Mouse (Mus musculus) limb, embryonic 12.5 days (tissue): ENCODE measurements around the gene Faim. TPM values are rescaled to one million over a fixed set of nuclear protein-coding genes. Genes with fewer than 3 reads are reported as not detected.
A peak's percentile ranks its signal among the peaks of the same experiment; 100 is the strongest.

Experiments
- ATAC-seq: fragments of 200-750 bp; cut with Nextera tagmentation; 2 replicates; pipeline ENCODE4 v1.8.0; 2017; ENCODE audit warnings: low read depth, moderate TSS enrichment; ENCODE audit not compliant: insufficient number of reproducible peaks, insufficient read depth, low FRiP score, low TSS enrichment
- H3K27ac ChIP-seq: fragments of 300-500 bp; sonication (generic); 2 replicates; pipeline ENCODE4 v1.5.1; 2016; ENCODE audit warnings: mild to moderate bottlenecking, moderate library complexity
- H3K27me3 ChIP-seq: fragments of 300-500 bp; sonication (generic); 2 replicates; pipeline ENCODE4 v1.6.1; 2016; ENCODE audit warnings: mild to moderate bottlenecking, moderate library complexity
- H3K36me3 ChIP-seq: fragments of 300-500 bp; sonication (generic); 2 replicates; pipeline ENCODE4 v1.6.1; 2016; ENCODE audit warnings: mild to moderate bottlenecking, moderate library complexity
- H3K4me1 ChIP-seq: fragments of 300-500 bp; sonication (generic); replicated peaks from 2 replicates; pipeline ENCODE4 v1.6.1; 2016
- H3K4me2 ChIP-seq: fragments of 300-500 bp; sonication (generic); 2 replicates; pipeline ENCODE4 v1.6.1; 2016; ENCODE audit warnings: mild to moderate bottlenecking, moderate library complexity
- H3K4me3 ChIP-seq: fragments of 300-500 bp; sonication (generic); replicated peaks from 2 replicates; pipeline ENCODE4 v1.5.1; 2016; ENCODE audit warnings: mild to moderate bottlenecking
- H3K9ac ChIP-seq: fragments of 300-500 bp; sonication (generic); replicated peaks from 2 replicates; pipeline ENCODE4 v1.6.1; 2016; ENCODE audit warnings: mild to moderate bottlenecking, moderate library complexity
- H3K9me3 ChIP-seq: fragments of 300-500 bp; sonication (generic); 2 replicates; pipeline ENCODE4 v1.6.1; 2016; ENCODE audit warnings: mild to moderate bottlenecking, moderate library complexity
- WGBS: fragments of 180-500 bp; shearing (Covaris S2); methylation state at CpG from one replicate; pipeline ENCODE4 v1.1.7; 2016; 5-methylcytosine and 5-hydroxymethylcytosine counted together
- polyA plus RNA-seq: library from polyadenylated mRNA; unstranded; fragments of >200 nt; fragmentation: Nextera tagmentation; extraction: Ambion mirVana; gene quantifications from 2 replicates; pipeline ENCODE4 v1.2.1, GENCODE M21; 2016

The Faim gene
- polyA plus RNA-seq, 1 experiment from 2014 or later = 53.5 TPM

DNA sequence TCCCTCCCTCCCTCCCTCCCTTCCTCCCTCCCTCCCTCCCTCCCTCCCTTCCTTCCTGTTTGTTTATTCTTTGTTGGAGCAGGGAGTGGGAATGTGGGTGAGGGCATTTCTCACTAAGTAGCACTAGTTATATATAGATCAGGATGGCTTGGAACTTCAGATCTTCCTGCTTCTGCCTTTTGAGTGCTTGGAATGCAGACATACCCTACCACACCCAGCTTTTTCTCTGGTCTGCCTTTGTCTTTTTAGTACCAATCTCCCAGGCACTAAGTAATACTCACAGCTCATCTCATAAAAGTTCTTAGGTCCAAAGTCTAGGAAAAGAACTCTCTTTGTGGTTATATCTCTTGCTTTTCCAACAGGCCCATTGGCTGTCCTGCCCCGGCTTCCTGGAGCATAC lies 10.1 kb upstream of the Faim start:
- Histone ChIP-seq H3K4me2 (no peak overlapping the region), H3K4me1 (peaks cover 13% of the 10 kb centered on the region), H3K9me3 (no peaks in the 10 kb centered on the region), H3K9ac (no peak overlapping the region), H3K27ac (no peak overlapping the region), H3K27me3 (peaks cover 46% of the 10 kb centered on the region), H3K36me3 (no peaks in the 10 kb centered on the region), H3K4me3 (no peak overlapping the region)
- 81% methylated on average over 1 of the region's 1 CpGs for WGBS
- no peak for ATAC-seq

DNA sequence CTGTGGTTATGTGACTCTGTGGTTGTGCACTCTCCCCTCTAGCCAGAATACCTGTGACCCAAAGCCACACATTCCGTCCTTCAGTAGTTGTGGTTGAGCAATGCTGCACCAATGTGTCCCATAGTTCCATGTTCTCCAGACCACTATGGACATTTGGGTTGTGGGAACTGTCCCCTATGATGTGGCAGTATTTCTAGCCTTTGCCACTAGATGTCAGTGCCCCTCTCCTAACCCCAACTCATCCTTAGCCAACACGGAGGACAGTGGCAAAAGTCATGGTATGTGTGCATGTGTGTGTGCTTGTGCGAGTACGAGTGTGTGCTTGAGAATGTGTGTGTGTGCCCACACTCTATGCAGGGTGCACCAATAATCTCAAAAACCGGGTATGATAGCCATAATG lies 9.7 kb upstream of the Faim start:
- H3K27ac ChIP-seq = no peak overlapping the region
- no peaks in the 10 kb centered on the region for H3K36me3 ChIP-seq
- H3K27me3 ChIP-seq = peaks cover 43% of the 10 kb centered on the region
- ATAC-seq = no peak
- H3K9me3 ChIP-seq = no peaks in the 10 kb centered on the region
- peaks cover 13% of the 10 kb centered on the region for H3K4me1 ChIP-seq
- WGBS = 53% methylated on average over 5 of the region's 5 CpGs
- H3K4me3 ChIP-seq = no peak overlapping the region
- H3K9ac ChIP-seq = no peak overlapping the region
- H3K4me2 ChIP-seq = no peak overlapping the region

DNA sequence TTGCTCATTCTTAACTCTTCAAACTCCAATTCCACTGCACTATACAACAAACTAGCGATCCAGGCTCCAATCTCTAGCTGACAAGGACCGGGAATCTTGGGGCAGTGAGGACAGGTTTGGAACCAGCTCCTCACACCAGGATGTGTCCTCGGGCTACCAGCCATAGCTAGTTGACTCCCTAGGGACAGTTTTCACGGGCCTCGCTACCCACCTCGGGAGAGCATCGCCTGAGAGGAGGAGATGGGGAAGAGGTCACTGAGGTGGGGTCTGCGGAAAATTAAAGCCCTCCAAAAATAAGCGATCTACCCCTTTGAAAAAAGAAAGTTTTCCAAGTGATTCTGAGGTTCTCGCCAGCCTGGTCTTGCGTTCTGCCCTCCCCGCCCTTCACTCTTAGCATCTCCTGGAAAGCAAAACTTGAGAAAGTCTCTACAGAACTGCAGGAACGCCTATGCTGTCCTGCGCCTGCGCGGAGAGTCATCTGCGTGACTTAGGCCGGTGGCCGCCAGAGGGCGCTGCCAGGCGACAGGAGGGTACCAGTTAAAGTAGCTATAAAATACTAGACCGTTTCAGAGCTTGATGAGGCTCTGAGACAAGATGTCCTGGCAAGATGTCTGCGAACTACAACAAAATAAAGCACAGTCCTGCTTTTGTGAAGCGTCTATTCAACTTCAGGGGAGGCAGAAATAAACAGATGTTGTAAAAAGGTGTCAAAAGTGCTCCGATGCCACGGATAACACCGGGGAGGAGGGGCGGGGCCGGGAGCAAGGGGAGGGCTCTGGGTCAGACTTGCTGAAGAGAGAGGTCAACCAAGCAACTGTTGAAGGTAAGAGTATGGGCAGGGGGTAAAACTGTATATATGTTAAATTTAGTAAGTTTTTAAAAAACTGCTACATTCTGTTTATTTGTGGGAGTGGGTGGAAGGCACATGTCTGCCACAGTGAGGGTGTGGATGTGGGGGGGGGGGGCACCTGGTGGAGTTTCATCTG lies 6.4 kb upstream of the Faim start:
- peaks cover 36% of the 10 kb centered on the region for H3K27me3 ChIP-seq
- no peaks in the 10 kb centered on the region for H3K9me3 ChIP-seq
- no peak overlapping the region for H3K27ac ChIP-seq
- peak overlapping the region; percentile 63 for H3K4me2 ChIP-seq
- peak overlapping the region; percentile 19; the same call in 1 of the 2 replicates for H3K9ac ChIP-seq
- ATAC-seq = peak; percentile 34; the same call in 1 of the 2 replicates
- H3K36me3 ChIP-seq = no peaks in the 10 kb centered on the region
- peaks cover 8% of the 10 kb centered on the region for H3K4me1 ChIP-seq
- peak overlapping the region; percentile 36 for H3K4me3 ChIP-seq
- 5% methylated on average over 29 of the region's 29 CpGs for WGBS

GRCm38 (mm10) chr9:98986476-98987096 lies 413 bp downstream of the Faim start:
- H3K9ac ChIP-seq = peak overlapping the region; percentile 79
- peaks cover 25% of the 10 kb centered on the region for H3K4me1 ChIP-seq
- peak; percentile 71 for ATAC-seq

GRCm38 (mm10) chr9:98987131-98987530 lies 958 bp downstream of the Faim start:
- no peak overlapping the region for H3K27ac ChIP-seq
- no peaks in the 10 kb centered on the region for H3K36me3 ChIP-seq
- no peak for ATAC-seq
- H3K9ac ChIP-seq = peak overlapping the region; percentile 79
- H3K9me3 ChIP-seq = no peaks in the 10 kb centered on the region
- H3K4me1 ChIP-seq = peaks cover 25% of the 10 kb centered on the region
- H3K4me3 ChIP-seq = peak overlapping the region; percentile 79
- H3K27me3 ChIP-seq = peaks cover 15% of the 10 kb centered on the region
- H3K4me2 ChIP-seq = peak overlapping the region; percentile 89
- WGBS = 49% methylated on average over 9 of the region's 9 CpGs

More at GRCm38 (mm10) chr9:98986476-98987096, 413 bp downstream of the Faim start:
- Histone ChIP-seq H3K4me2 (peak overlapping the region; percentile 89), H3K4me3 (peak overlapping the region; percentile 79), H3K27ac (no peak overlapping the region), H3K9me3 (no peaks in the 10 kb centered on the region), H3K27me3 (peaks cover 16% of the 10 kb centered on the region), H3K36me3 (no peaks in the 10 kb centered on the region)
- under 1% methylated on average over 43 of the region's 50 CpGs for WGBS

DNA sequence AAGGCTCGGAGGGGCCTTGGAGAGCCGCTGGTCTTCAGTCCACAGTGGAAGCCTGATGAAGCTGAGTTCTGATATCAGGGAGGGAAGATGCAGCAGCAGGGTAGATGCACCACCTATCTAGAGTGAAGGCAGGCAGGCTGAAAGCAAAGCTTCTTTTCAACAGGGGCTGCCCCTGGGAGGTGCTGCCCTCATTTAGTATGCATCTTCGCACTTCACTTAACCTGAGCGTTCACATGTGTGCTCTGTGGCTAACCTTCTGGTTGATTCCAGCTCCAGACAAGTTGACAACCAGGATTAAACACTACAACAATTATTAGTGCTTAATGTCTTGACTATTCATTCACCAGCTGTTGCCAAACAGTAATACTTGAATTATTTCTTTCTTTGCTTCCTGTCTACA lies 7.9 kb downstream of the Faim start:
- Histone ChIP-seq H3K4me3 (no peak overlapping the region), H3K27me3 (no peaks in the 10 kb centered on the region), H3K4me1 (peaks cover 4% of the 10 kb centered on the region), H3K27ac (no peak overlapping the region), H3K9ac (no peak overlapping the region), H3K36me3 (peaks cover 22% of the 10 kb centered on the region; the same call in 1 of the 2 replicates), H3K4me2 (no peak overlapping the region), H3K9me3 (no peaks in the 10 kb centered on the region)
- ATAC-seq = no peak
- 94% methylated on average over 4 of the region's 4 CpGs for WGBS

GRCm38 (mm10) chr9:98999881-99000339 lies 13.7 kb downstream of the Faim start:
- Histone ChIP-seq H3K4me1 (no peaks in the 10 kb centered on the region), H3K27me3 (no peaks in the 10 kb centered on the region), H3K4me2 (no peak overlapping the region), H3K27ac (no peak overlapping the region), H3K36me3 (peaks cover 36% of the 10 kb centered on the region), H3K9me3 (no peaks in the 10 kb centered on the region), H3K9ac (no peak overlapping the region), H3K4me3 (no peak overlapping the region)
- no peak for ATAC-seq
- 88% methylated on average over 9 of the region's 9 CpGs for WGBS

- Histone ChIP-seq H3K4me2 (no peak overlapping the region), H3K4me3 (no peak overlapping the region), H3K36me3 (peaks cover 39% of the 10 kb centered on the region), H3K9me3 (no peaks in the 10 kb centered on the region), H3K9ac (no peak overlapping the region), H3K27ac (no peak overlapping the region), H3K4me1 (no peaks in the 10 kb centered on the region), H3K27me3 (no peaks in the 10 kb centered on the region)
- ATAC-seq = no peak
- WGBS = 89% methylated on average over 6 of the region's 6 CpGs
Observed at GRCm38 (mm10) chr9:99001326-99001725, 15.2 kb downstream of the Faim start.

DNA sequence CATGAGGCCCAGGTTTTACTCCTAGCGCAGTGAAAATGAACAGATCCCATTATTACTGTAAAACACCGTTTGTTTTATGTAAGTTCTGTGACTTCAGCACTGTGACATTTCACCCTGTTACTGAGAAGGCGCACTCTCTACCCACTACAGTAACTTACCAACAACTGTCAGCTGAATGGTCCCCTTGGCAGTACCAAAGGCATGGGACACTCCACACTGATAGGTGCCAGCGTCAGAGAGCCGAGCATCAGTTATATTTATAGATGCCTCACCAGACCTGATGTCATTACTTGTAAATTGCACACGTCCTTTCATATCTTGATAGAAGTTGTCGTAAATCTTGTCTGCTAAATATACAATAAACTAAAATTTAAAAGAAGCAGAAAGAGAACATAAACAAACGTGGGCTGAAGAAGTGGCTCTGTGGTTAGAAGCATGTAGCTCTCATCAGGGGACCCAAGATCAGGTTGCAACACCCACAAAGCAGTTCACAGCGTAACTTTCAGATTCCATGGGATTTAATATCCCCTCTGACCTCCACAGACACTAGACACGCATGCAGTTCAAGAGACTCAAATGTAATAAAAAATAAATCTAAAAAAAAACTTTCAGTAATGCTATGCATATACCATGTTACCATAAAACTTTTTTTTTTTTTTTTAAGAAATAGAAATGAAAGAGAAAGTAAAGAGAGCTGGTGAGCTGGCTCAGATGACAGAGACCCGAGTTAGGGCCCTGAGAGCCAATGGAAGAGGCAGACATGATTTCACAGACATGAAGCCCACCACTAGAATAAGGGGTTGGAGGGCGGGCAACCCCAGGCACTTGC lies 23.1 kb downstream of the Faim start:
- no peak overlapping the region for H3K4me2 ChIP-seq
- peaks cover 4% of the 10 kb centered on the region; the same call in 1 of the 2 replicates for H3K4me1 ChIP-seq
- no peak overlapping the region for H3K9ac ChIP-seq
- peaks cover 11% of the 10 kb centered on the region; the same call in 1 of the 2 replicates for H3K36me3 ChIP-seq
- no peak overlapping the region for H3K4me3 ChIP-seq
- WGBS = 74% methylated on average over 12 of the region's 12 CpGs
- ATAC-seq = no peak
- H3K9me3 ChIP-seq = no peaks in the 10 kb centered on the region
- H3K27me3 ChIP-seq = no peaks in the 10 kb centered on the region
- H3K27ac ChIP-seq = no peak overlapping the region

GRCm38 (mm10) chr9:99009898-99010199 lies 23.7 kb downstream of the Faim start:
- Histone ChIP-seq H3K27ac (no peak overlapping the region), H3K4me1 (peaks cover 4% of the 10 kb centered on the region; the same call in 1 of the 2 replicates), H3K36me3 (peaks cover 11% of the 10 kb centered on the region; the same call in 1 of the 2 replicates), H3K9me3 (no peaks in the 10 kb centered on the region), H3K4me3 (no peak overlapping the region), H3K9ac (no peak overlapping the region), H3K4me2 (no peak overlapping the region), H3K27me3 (no peaks in the 10 kb centered on the region)
- WGBS = 84% methylated on average over 3 of the region's 3 CpGs
- no peak for ATAC-seq

GRCm38 (mm10) chr9:99016301-99016700 lies 30.1 kb downstream of the Faim start:
- ATAC-seq = no peak
- Histone ChIP-seq H3K4me3 (no peak overlapping the region), H3K4me1 (peaks cover 4% of the 10 kb centered on the region; the same call in 1 of the 2 replicates), H3K27ac (no peak overlapping the region), H3K36me3 (no peaks in the 10 kb centered on the region), H3K27me3 (no peaks in the 10 kb centered on the region), H3K9me3 (no peaks in the 10 kb centered on the region), H3K9ac (no peak overlapping the region), H3K4me2 (no peak overlapping the region)
- WGBS = 75% methylated on average over 3 of the region's 3 CpGs
